Mouse (Mus musculus) liver, postnatal 0 days (tissue): ENCODE measurements around the gene Phf19. TPM values are rescaled to one million over a fixed set of nuclear protein-coding genes. Genes with fewer than 3 reads are reported as not detected.

Experiments used
- ATAC-seq: fragments of 200-750 bp; cut with Nextera tagmentation; 2 replicates; pipeline ENCODE4 v1.8.0; 2017; ENCODE audit warnings: mild to moderate bottlenecking, moderate library complexity
- DNase-seq: peaks from one replicate; pipeline ENCODE4 v3.0.0-alpha.2; 2016
- H3K27ac ChIP-seq: fragments of 300-500 bp; sonication (generic); 2 replicates; pipeline ENCODE4 v1.5.1; 2014; ENCODE audit warnings: antibody characterized with exemption, moderate library complexity, mild to moderate bottlenecking, low read depth
- H3K27me3 ChIP-seq: fragments of 300-500 bp; sonication (generic); 2 replicates; pipeline ENCODE4 v1.6.1; 2014; ENCODE audit warnings: low read length, control low read depth, mixed read lengths; ENCODE audit not compliant: insufficient read depth
- H3K36me3 ChIP-seq: fragments of 300-500 bp; sonication (generic); replicated peaks from 2 replicates; pipeline ENCODE4 v1.6.1; 2014; ENCODE audit warnings: mild to moderate bottlenecking, control low read depth, low read length, moderate library complexity, mixed read lengths; ENCODE audit not compliant: insufficient read depth
- H3K4me1 ChIP-seq: fragments of 300-500 bp; sonication (generic); 2 replicates; pipeline ENCODE4 v1.6.1; 2014; ENCODE audit warnings: antibody characterized with exemption, mild to moderate bottlenecking, control low read depth; ENCODE audit not compliant: insufficient read depth
- H3K4me2 ChIP-seq: fragments of 300-500 bp; sonication (generic); 2 replicates; pipeline ENCODE4 v1.6.1; 2014; ENCODE audit warnings: low read depth, mild to moderate bottlenecking, low read length, moderate library complexity, mixed read lengths
- H3K4me3 ChIP-seq: fragments of 300-500 bp; sonication (generic); 2 replicates; pipeline ENCODE4 v1.5.1; 2014; ENCODE audit warnings: low read depth, low read length
- H3K9ac ChIP-seq: fragments of 300-500 bp; sonication (generic); replicated peaks from 2 replicates; pipeline ENCODE4 v1.6.1; 2014; ENCODE audit warnings: mild to moderate bottlenecking, moderate library complexity
- H3K9me3 ChIP-seq: fragments of 300-500 bp; sonication (generic); 2 replicates; pipeline ENCODE4 v1.6.1; 2016; ENCODE audit warnings: mild to moderate bottlenecking, control low read depth, low read length, mixed read lengths
- CTCF ChIP-seq: sonication (generic); IDR thresholded peaks from 2 replicates; pipeline ENCODE4 v1.5.1; 2016; ENCODE audit warnings: antibody characterized with exemption, low read depth
- EP300 ChIP-seq: IDR thresholded peaks from 2 replicates; pipeline ENCODE4 v1.6.1; 2016; ENCODE audit warnings: antibody characterized with exemption, low read depth, mild to moderate bottlenecking
- WGBS: fragments of 180-500 bp; shearing (Covaris S2); extraction: QIAGEN DNeasy Blood & Tissue Kit; methylation state at CpG from one replicate; pipeline ENCODE4 v1.1.7; 2014; ENCODE audit not compliant: insufficient replicate concordance; 5-methylcytosine and 5-hydroxymethylcytosine counted together
- polyA plus RNA-seq: library from polyadenylated mRNA; unstranded; fragments of >200 nt; fragmentation: Nextera tagmentation; extraction: Ambion mirVana; gene quantifications from 2 replicates; pipeline ENCODE4 v1.2.1, GENCODE M21; 2015

The Phf19 gene
- polyA plus RNA-seq, 1 experiment from 2014 or later: 1.1 TPM

GRCm38 (mm10) chr2:34960466-34960865 is 46.6 kb upstream of the Phf19 start:
- H3K36me3 ChIP-seq: no peaks in the 10 kb centered on the region
- WGBS: 83% methylated on average over 5 of the region's 5 CpGs
- peaks cover 8% of the 10 kb centered on the region; the same call in 1 of the 2 replicates for H3K4me1 ChIP-seq
- H3K27ac ChIP-seq: no peak overlapping the region
- ATAC-seq (no peak), DNase-seq (no peak)
- H3K9me3 ChIP-seq: no peaks in the 10 kb centered on the region
- no peak overlapping the region for H3K9ac ChIP-seq
- H3K4me2 ChIP-seq: no peak overlapping the region
- no peaks in the 10 kb centered on the region for H3K27me3 ChIP-seq
- no peak overlapping the region for H3K4me3 ChIP-seq
- TF ChIP-seq EP300: no peak
- no peak for TF ChIP-seq CTCF

- no peaks in the 10 kb centered on the region for H3K9me3 ChIP-seq
- no peak overlapping the region for H3K9ac ChIP-seq
- WGBS: 67% methylated on average over 7 of the region's 7 CpGs
- ATAC-seq: no peak
- no peaks in the 10 kb centered on the region for H3K36me3 ChIP-seq
- H3K4me3 ChIP-seq: no peak overlapping the region
- no peak overlapping the region for H3K27ac ChIP-seq
- 0 out of 2 replicates have a peak, but pooled peaks cover 3% of the 10 kb centered on the region for H3K4me1 ChIP-seq
- H3K27me3 ChIP-seq: no peaks in the 10 kb centered on the region
- no peak for DNase-seq
- no peak overlapping the region for H3K4me2 ChIP-seq
- TF ChIP-seq EP300 (no peak), CTCF (no peak)
Measured at GRCm38 (mm10) chr2:34958582-34958981, 44.8 kb upstream of the Phf19 start.

- no peaks in the 10 kb centered on the region for H3K9me3 ChIP-seq
- no peaks in the 10 kb centered on the region for H3K36me3 ChIP-seq
- H3K27me3 ChIP-seq: no peaks in the 10 kb centered on the region
- no peak overlapping the region for H3K27ac ChIP-seq
- WGBS: 56% methylated on average over 7 of the region's 7 CpGs
- no peak overlapping the region for H3K9ac ChIP-seq
- no peak for ATAC-seq
- TF ChIP-seq EP300: no peak
- no peak for TF ChIP-seq CTCF
- H3K4me2 ChIP-seq: no peak overlapping the region
- H3K4me3 ChIP-seq: no peak overlapping the region
- H3K4me1 ChIP-seq: no peaks in the 10 kb centered on the region
- no peak for DNase-seq
Measured at GRCm38 (mm10) chr2:34958036-34958435, 44.2 kb upstream of the Phf19 start.

- Histone ChIP-seq H3K4me1 (no peaks in the 10 kb centered on the region), H3K27me3 (no peaks in the 10 kb centered on the region), H3K4me2 (no peak overlapping the region), H3K9ac (no peak overlapping the region), H3K36me3 (no peaks in the 10 kb centered on the region), H3K9me3 (no peaks in the 10 kb centered on the region), H3K27ac (no peak overlapping the region), H3K4me3 (no peak overlapping the region)
- ATAC-seq (no peak), DNase-seq (no peak)
- WGBS: 66% methylated on average over 1 of the region's 1 CpGs
- TF ChIP-seq CTCF: no peak
- no peak for TF ChIP-seq EP300
Measured at GRCm38 (mm10) chr2:34957405-34957804, 43.6 kb upstream of the Phf19 start.

GRCm38 (mm10) chr2:34956941-34957340 is 43.1 kb upstream of the Phf19 start:
- Histone ChIP-seq H3K36me3 (no peaks in the 10 kb centered on the region), H3K27ac (no peak overlapping the region), H3K4me3 (no peak overlapping the region), H3K27me3 (no peaks in the 10 kb centered on the region), H3K4me2 (no peak overlapping the region), H3K9me3 (no peaks in the 10 kb centered on the region), H3K9ac (no peak overlapping the region), H3K4me1 (no peaks in the 10 kb centered on the region)
- ATAC-seq (no peak), DNase-seq (no peak)
- 46% methylated on average over 5 of the region's 5 CpGs for WGBS
- TF ChIP-seq CTCF (no peak), EP300 (no peak)

- DNase-seq (no peak), ATAC-seq (no peak)
- no peaks in the 10 kb centered on the region for H3K27me3 ChIP-seq
- H3K9ac ChIP-seq: no peak overlapping the region
- H3K27ac ChIP-seq: no peak overlapping the region
- H3K4me2 ChIP-seq: no peak overlapping the region
- TF ChIP-seq EP300 (no peak), CTCF (no peak)
- H3K4me3 ChIP-seq: no peak overlapping the region
- H3K4me1 ChIP-seq: no peaks in the 10 kb centered on the region
- no peaks in the 10 kb centered on the region for H3K9me3 ChIP-seq
- H3K36me3 ChIP-seq: no peaks in the 10 kb centered on the region
Measured at GRCm38 (mm10) chr2:34954344-34954743, 40.5 kb upstream of the Phf19 start.

- no peaks in the 10 kb centered on the region for H3K4me1 ChIP-seq
Measured at GRCm38 (mm10) chr2:34953547-34954116, 39.8 kb upstream of the Phf19 start.

More at GRCm38 (mm10) chr2:34953547-34954116, 39.8 kb upstream of the Phf19 start:
- no peak for DNase-seq
- no peak overlapping the region for H3K4me3 ChIP-seq
- no peaks in the 10 kb centered on the region for H3K27me3 ChIP-seq
- H3K9me3 ChIP-seq: no peaks in the 10 kb centered on the region
- no peak overlapping the region for H3K9ac ChIP-seq
- TF ChIP-seq EP300 (no peak), CTCF (no peak)
- 68% methylated on average over 2 of the region's 2 CpGs for WGBS
- no peaks in the 10 kb centered on the region for H3K36me3 ChIP-seq
- ATAC-seq: no peak
- H3K27ac ChIP-seq: no peak overlapping the region
- no peak overlapping the region for H3K4me2 ChIP-seq
